Mouse (Mus musculus) heart, embryonic 12.5 days (tissue): ENCODE results near the gene Ehhadh. TPM values are rescaled to one million over a fixed set of nuclear protein-coding genes. Genes with fewer than 3 reads are reported as not detected.

ENCODE experiments used
- ATAC-seq: fragments of 200-750 bp; cut with Nextera tagmentation; 2 replicates; pipeline ENCODE4 v1.8.0; 2017; ENCODE audit warnings: moderate TSS enrichment, moderate library complexity; ENCODE audit not compliant: insufficient number of reproducible peaks, low FRiP score
- H3K27ac ChIP-seq: fragments of 300-500 bp; sonication (generic); 2 replicates; pipeline ENCODE4 v1.5.1; 2016; ENCODE audit warnings: mild to moderate bottlenecking, moderate library complexity; ENCODE audit not compliant: poor library complexity, severe bottlenecking
- H3K27me3 ChIP-seq: fragments of 300-500 bp; sonication (generic); replicated peaks from 2 replicates; pipeline ENCODE4 v1.6.1; 2016; ENCODE audit warnings: mild to moderate bottlenecking, moderate library complexity
- H3K36me3 ChIP-seq: fragments of 300-500 bp; sonication (generic); 2 replicates; pipeline ENCODE4 v1.6.1; 2016; ENCODE audit warnings: mild to moderate bottlenecking, moderate library complexity
- H3K4me1 ChIP-seq: fragments of 300-500 bp; sonication (generic); replicated peaks from 2 replicates; pipeline ENCODE4 v1.6.1; 2016; ENCODE audit warnings: mild to moderate bottlenecking
- H3K4me2 ChIP-seq: fragments of 300-500 bp; sonication (generic); 2 replicates; pipeline ENCODE4 v1.6.1; 2016; ENCODE audit warnings: mild to moderate bottlenecking, moderate library complexity
- H3K4me3 ChIP-seq: fragments of 300-500 bp; sonication (generic); 2 replicates; pipeline ENCODE4 v1.5.1; 2016; ENCODE audit warnings: mild to moderate bottlenecking
- H3K9ac ChIP-seq: fragments of 300-500 bp; sonication (generic); 2 replicates; pipeline ENCODE4 v1.6.1; 2016; ENCODE audit warnings: mild to moderate bottlenecking, moderate library complexity
- H3K9me3 ChIP-seq: fragments of 300-500 bp; sonication (generic); replicated peaks from 2 replicates; pipeline ENCODE4 v1.6.1; 2016; ENCODE audit warnings: mild to moderate bottlenecking, moderate library complexity
- WGBS: fragments of 180-500 bp; shearing (Covaris S2); methylation state at CpG from one replicate; pipeline ENCODE4 v1.1.7; 2016; 5-methylcytosine and 5-hydroxymethylcytosine counted together
- polyA plus RNA-seq: library from polyadenylated mRNA; unstranded; fragments of >200 nt; fragmentation: Nextera tagmentation; extraction: Ambion mirVana; gene quantifications from 2 replicates; pipeline ENCODE4 v1.2.1, GENCODE M21; 2016

Gene Ehhadh
- polyA plus RNA-seq, 1 experiment from 2014 or later: 3.0 TPM

- H3K4me2 ChIP-seq: no peak overlapping the region
- no peak overlapping the region for H3K27ac ChIP-seq
- no peaks in the 10 kb centered on the region for H3K36me3 ChIP-seq
- H3K4me3 ChIP-seq: no peak overlapping the region
- H3K27me3 ChIP-seq: 0 out of 2 replicates have a peak, but pooled peaks cover 4% of the 10 kb centered on the region
- ATAC-seq: no peak
- H3K4me1 ChIP-seq: no peaks in the 10 kb centered on the region
- H3K9ac ChIP-seq: no peak overlapping the region
- 83% methylated on average over 3 of the region's 3 CpGs for WGBS
- H3K9me3 ChIP-seq: no peaks in the 10 kb centered on the region
Observed at GRCm38 (mm10) chr16:21781277-21781676, 6.3 kb downstream of the Ehhadh start.

- H3K27ac ChIP-seq: no peak overlapping the region
- no peak overlapping the region for H3K4me2 ChIP-seq
- no peak for ATAC-seq
- no peak overlapping the region for H3K9ac ChIP-seq
- H3K27me3 ChIP-seq: no peaks in the 10 kb centered on the region
- H3K4me1 ChIP-seq: no peaks in the 10 kb centered on the region
- no peaks in the 10 kb centered on the region for H3K36me3 ChIP-seq
- 85% methylated on average over 4 of the region's 4 CpGs for WGBS
- no peaks in the 10 kb centered on the region for H3K9me3 ChIP-seq
- H3K4me3 ChIP-seq: no peak overlapping the region
Observed at GRCm38 (mm10) chr16:21779149-21779548, 8.5 kb downstream of the Ehhadh start.

- ATAC-seq: no peak
- Histone ChIP-seq H3K27me3 (no peaks in the 10 kb centered on the region), H3K4me2 (peak overlapping the region; percentile 33), H3K4me3 (peak overlapping the region; percentile 37), H3K9ac (no peak overlapping the region), H3K36me3 (no peaks in the 10 kb centered on the region), H3K4me1 (no peaks in the 10 kb centered on the region), H3K9me3 (no peaks in the 10 kb centered on the region), H3K27ac (no peak overlapping the region)
- 38% methylated on average over 3 of the region's 3 CpGs for WGBS
Observed at GRCm38 (mm10) chr16:21778293-21778866, 9.2 kb downstream of the Ehhadh start.

- Histone ChIP-seq H3K9me3 (no peaks in the 10 kb centered on the region), H3K36me3 (no peaks in the 10 kb centered on the region), H3K27ac (no peak overlapping the region), H3K4me2 (no peak overlapping the region), H3K4me1 (no peaks in the 10 kb centered on the region), H3K27me3 (no peaks in the 10 kb centered on the region), H3K9ac (no peak overlapping the region), H3K4me3 (no peak overlapping the region)
- no peak for ATAC-seq
- 71% methylated on average over 4 of the region's 4 CpGs for WGBS
Observed at GRCm38 (mm10) chr16:21774725-21775124, 12.9 kb downstream of the Ehhadh start.

GRCm38 (mm10) chr16:21769667-21770066, 17.9 kb downstream of the Ehhadh start:
- H3K9me3 ChIP-seq: no peaks in the 10 kb centered on the region
- no peak overlapping the region for H3K4me3 ChIP-seq
- no peak for ATAC-seq
- H3K27ac ChIP-seq: no peak overlapping the region
- no peaks in the 10 kb centered on the region for H3K4me1 ChIP-seq
- H3K27me3 ChIP-seq: no peaks in the 10 kb centered on the region
- 66% methylated on average over 5 of the region's 5 CpGs for WGBS
- H3K4me2 ChIP-seq: no peak overlapping the region
- H3K9ac ChIP-seq: no peak overlapping the region
- H3K36me3 ChIP-seq: 0 out of 2 replicates have a peak, but pooled peaks cover 3% of the 10 kb centered on the region

- H3K4me3 ChIP-seq: no peak overlapping the region
- no peak overlapping the region for H3K27ac ChIP-seq
- WGBS: 74% methylated on average over 3 of the region's 3 CpGs
- H3K4me2 ChIP-seq: no peak overlapping the region
- 0 out of 2 replicates have a peak, but pooled peaks cover 3% of the 10 kb centered on the region for H3K36me3 ChIP-seq
- no peaks in the 10 kb centered on the region for H3K27me3 ChIP-seq
- ATAC-seq: no peak
- H3K9ac ChIP-seq: no peak overlapping the region
- no peaks in the 10 kb centered on the region for H3K9me3 ChIP-seq
- H3K4me1 ChIP-seq: no peaks in the 10 kb centered on the region
Observed at GRCm38 (mm10) chr16:21768255-21768654, 19.4 kb downstream of the Ehhadh start.

- Histone ChIP-seq H3K36me3 (0 out of 2 replicates have a peak, but pooled peaks cover 4% of the 10 kb centered on the region), H3K4me3 (no peak overlapping the region), H3K27me3 (no peaks in the 10 kb centered on the region), H3K4me2 (no peak overlapping the region), H3K4me1 (no peaks in the 10 kb centered on the region), H3K27ac (no peak overlapping the region), H3K9ac (no peak overlapping the region), H3K9me3 (0 out of 2 replicates have a peak, but pooled peaks cover 5% of the 10 kb centered on the region)
- 63% methylated on average over 1 of the region's 1 CpGs for WGBS
- no peak for ATAC-seq
Observed at GRCm38 (mm10) chr16:21758447-21758846, 29.2 kb downstream of the Ehhadh start.

GRCm38 (mm10) chr16:21743401-21743800, 44.2 kb downstream of the Ehhadh start:
- Histone ChIP-seq H3K27me3 (no peaks in the 10 kb centered on the region), H3K4me2 (no peak overlapping the region), H3K9ac (no peak overlapping the region), H3K27ac (no peak overlapping the region), H3K4me1 (no peaks in the 10 kb centered on the region), H3K36me3 (no peaks in the 10 kb centered on the region), H3K4me3 (no peak overlapping the region), H3K9me3 (peaks cover 5% of the 10 kb centered on the region; the same call in 1 of the 2 replicates)
- 75% methylated on average over 6 of the region's 6 CpGs for WGBS
- no peak for ATAC-seq

- Histone ChIP-seq H3K4me1 (no peaks in the 10 kb centered on the region), H3K9ac (no peak overlapping the region), H3K4me3 (no peak overlapping the region), H3K27ac (no peak overlapping the region), H3K36me3 (no peaks in the 10 kb centered on the region), H3K9me3 (peaks cover 5% of the 10 kb centered on the region; the same call in 1 of the 2 replicates), H3K4me2 (no peak overlapping the region), H3K27me3 (no peaks in the 10 kb centered on the region)
- 88% methylated on average over 5 of the region's 5 CpGs for WGBS
- ATAC-seq: no peak
Observed at GRCm38 (mm10) chr16:21742898-21743297, 44.7 kb downstream of the Ehhadh start.

GRCm38 (mm10) chr16:21742191-21742870, 45.3 kb downstream of the Ehhadh start:
- no peaks in the 10 kb centered on the region for H3K27me3 ChIP-seq
- H3K4me1 ChIP-seq: no peaks in the 10 kb centered on the region
- ATAC-seq: no peak
- H3K9me3 ChIP-seq: peaks cover 5% of the 10 kb centered on the region; the same call in 1 of the 2 replicates
- 79% methylated on average over 5 of the region's 5 CpGs for WGBS
- H3K36me3 ChIP-seq: no peaks in the 10 kb centered on the region
- no peak overlapping the region for H3K4me3 ChIP-seq
- H3K4me2 ChIP-seq: no peak overlapping the region
- H3K9ac ChIP-seq: no peak overlapping the region
- no peak overlapping the region for H3K27ac ChIP-seq

GRCm38 (mm10) chr16:21741542-21741941, 46.1 kb downstream of the Ehhadh start:
- Histone ChIP-seq H3K9me3 (peaks cover 5% of the 10 kb centered on the region; the same call in 1 of the 2 replicates), H3K4me2 (no peak overlapping the region), H3K27ac (no peak overlapping the region), H3K9ac (no peak overlapping the region), H3K36me3 (no peaks in the 10 kb centered on the region), H3K27me3 (no peaks in the 10 kb centered on the region), H3K4me3 (no peak overlapping the region), H3K4me1 (no peaks in the 10 kb centered on the region)
- 56% methylated on average over 3 of the region's 3 CpGs for WGBS
- no peak for ATAC-seq
